Mouse (Mus musculus): ENCODE results near the gene Khdc4.

DNA sequence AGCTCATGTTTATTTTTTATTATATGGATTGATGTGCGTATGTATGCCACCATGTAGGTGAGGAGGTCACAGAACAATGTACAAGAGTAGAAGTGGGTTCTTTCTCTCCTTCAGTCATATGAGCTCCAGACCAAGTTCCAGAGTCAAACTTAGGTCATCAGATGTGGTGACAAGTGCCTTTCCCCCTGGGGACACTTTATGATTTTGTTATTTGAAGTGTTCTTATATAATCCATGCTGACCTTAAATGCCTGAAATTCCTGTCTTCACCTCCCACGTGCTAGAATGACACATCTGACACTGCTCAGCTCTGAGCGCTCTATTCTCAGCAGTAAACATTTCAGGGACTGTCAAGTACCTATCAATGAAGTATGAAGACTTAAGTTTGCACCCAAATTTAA is 15.6 kb downstream of the Khdc4 start:
- TF ChIP-seq CTCF (IDR thresholded peaks at IDR 0.05; ENCODE audit: low read depth) (no peak), EP300 (IDR thresholded peaks at IDR 0.05; ENCODE audit: low read depth) (no peak)
